In the genomic region with DNA sequence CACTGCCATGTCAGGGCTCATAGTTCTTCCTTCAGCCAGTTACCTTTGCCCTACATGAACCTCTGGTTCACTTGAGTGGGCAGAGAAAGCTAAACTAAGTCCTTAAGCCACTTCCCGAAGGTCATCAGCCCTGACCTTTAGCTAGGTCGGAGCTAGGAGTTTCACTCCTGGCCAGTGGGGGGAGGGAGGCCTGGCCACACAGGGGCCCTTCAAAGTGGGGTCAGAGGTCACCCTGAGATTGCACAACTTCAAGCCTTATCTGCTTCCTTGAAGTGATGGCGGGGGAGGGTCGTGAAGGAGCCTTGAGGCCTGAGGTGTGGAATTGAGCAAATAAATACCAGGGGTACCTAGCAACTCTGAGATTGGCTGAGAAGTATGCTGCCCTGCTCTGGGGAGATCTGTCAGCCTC, we compare ENCODE assay signal across 12 mouse cellular contexts.
A peak's percentile ranks its signal among the peaks of the same experiment; 100 is the strongest.
DNase-seq lines count a peak whose midpoint lies in the region; ATAC-seq lines count a peak whose summit lies in the region.
"Had no signal": no experiment of that assay in that cellular context is flagged by ENCODE, and none has a peak within 500 bp of the region (broad histone marks: within the 10 kb centered on the region; RNA-seq: fewer than 3 reads in every experiment).

No protein-coding gene starts in this region.

- 0 out of 2 replicates have a peak overlapping the region, but pooled peaks have one; percentile 31 for H3K27ac ChIP-seq in heart, embryonic 10.5 days
- no peak overlapping the region for H3K27ac ChIP-seq in heart, embryonic 11.5 days (ENCODE audit: low read depth, low read length)
- H3K27ac ChIP-seq: liver, embryonic 14.5 days had no signal

- H3K9me3 ChIP-seq in heart, embryonic 10.5 days: no peaks in the 10 kb centered on the region
- H3K9me3 ChIP-seq in heart, embryonic 11.5 days (replicated peaks; ENCODE audit: control insufficient read depth, low read length): no peaks in the 10 kb centered on the region

- no peak for DNase-seq in heart, embryonic 10.5 days (ENCODE audit: low spot score)
- DNase-seq in embryo, embryonic 10.5 days (ENCODE audit: low spot score): peak; percentile 35
- DNase-seq in kidney, adult 9 months: peak; percentile 81
- peak; percentile 69 for DNase-seq in lung, postnatal 10 days
- DNase-seq in T-cell, adult 2 months (ENCODE audit: low spot score): no peak
- DNase-seq in frontal cortex, postnatal 36 days (ENCODE audit: low spot score in 2 of 2): no peak
- DNase-seq in layer of hippocampus, adult 18-20 months (ENCODE audit: low spot score in 2 of 2): no peak
- DNase-seq: B cell, adult 2 months; layer of hippocampus, adult 9-11 months had no signal

- no peaks in the 10 kb centered on the region for H3K36me3 ChIP-seq in heart, embryonic 10.5 days
- H3K36me3 ChIP-seq in heart, embryonic 11.5 days (ENCODE audit: control insufficient read depth, insufficient read depth, low read length): no peaks in the 10 kb centered on the region

- no peak overlapping the region for H3K4me2 ChIP-seq in heart, embryonic 11.5 days

- H3K27me3 ChIP-seq in heart, embryonic 10.5 days (ENCODE audit: insufficient read depth, poor library complexity, severe bottlenecking): peaks cover 11% of the 10 kb centered on the region; the same call in 1 of the 2 replicates
- no peaks in the 10 kb centered on the region for H3K27me3 ChIP-seq in heart, embryonic 11.5 days (ENCODE audit: control insufficient read depth, insufficient read depth, low read length)

- H3K9ac ChIP-seq in heart, embryonic 11.5 days (ENCODE audit: low read depth, low read length): no peak overlapping the region
- H3K9ac ChIP-seq: liver, embryonic 14.5 days had no signal

- H3K4me1 ChIP-seq in heart, embryonic 10.5 days: peaks cover 55% of the 10 kb centered on the region
- H3K4me1 ChIP-seq in heart, embryonic 11.5 days (ENCODE audit: control insufficient read depth, insufficient read depth, low read length): peaks cover 29% of the 10 kb centered on the region

- WGBS in heart, embryonic 10.5 days: 10% methylated on average over 4 of the region's 4 CpGs
- WGBS in heart, embryonic 11.5 days (ENCODE audit: insufficient replicate concordance): 15% methylated on average over 4 of the region's 4 CpGs

- no peak overlapping the region for H3K4me3 ChIP-seq in heart, embryonic 10.5 days
- no peak overlapping the region for H3K4me3 ChIP-seq in heart, embryonic 11.5 days (ENCODE audit: low read depth, low read length)

- no peak for ATAC-seq in heart, embryonic 11.5 days (replicated peaks; ENCODE audit: insufficient number of reproducible peaks, low FRiP score, low TSS enrichment)
- ATAC-seq: midbrain, embryonic 16.5 days had no signal

Comparison
In these comparisons a context has a peak if more than half of its experiments do, and no peak if none do; other contexts are left out.
1. DNase-seq: peak in embryo, embryonic 10.5 days (single experiment), kidney, adult 9 months (single experiment) and lung, postnatal 10 days (single experiment); none in heart, embryonic 10.5 days (single experiment), T-cell, adult 2 months (single experiment), frontal cortex, postnatal 36 days (0 of 2) and layer of hippocampus, adult 18-20 months (0 of 2).